Mouse (Mus musculus) heart, postnatal 0 days (tissue): ENCODE results near the gene Fam53a. TPM values are rescaled to one million over a fixed set of nuclear protein-coding genes. Genes with fewer than 3 reads are reported as not detected.

Experiments used
- ATAC-seq: fragments of 200-750 bp; cut with Nextera tagmentation; 2 replicates; pipeline ENCODE4 v1.8.0; 2017; ENCODE audit warnings: low read depth, moderate number of reproducible peaks, moderate library complexity; ENCODE audit not compliant: insufficient read depth
- DNase-seq: peaks from one replicate; pipeline ENCODE4 v3.0.0-alpha.2; 2016; ENCODE audit warnings: low spot score
- H3K27ac ChIP-seq: fragments of 300-500 bp; sonication (generic); 2 replicates; pipeline ENCODE4 v1.5.1; 2014; ENCODE audit warnings: low read depth, mild to moderate bottlenecking
- H3K27me3 ChIP-seq: fragments of 300-500 bp; sonication (generic); 2 replicates; pipeline ENCODE4 v1.6.1; 2014; ENCODE audit warnings: low read length, mixed read lengths; ENCODE audit not compliant: control insufficient read depth, insufficient read depth
- H3K36me3 ChIP-seq: fragments of 300-500 bp; sonication (generic); replicated peaks from 2 replicates; pipeline ENCODE4 v1.6.1; 2014; ENCODE audit warnings: low read length, mixed read lengths; ENCODE audit not compliant: control insufficient read depth, insufficient read depth
- H3K4me1 ChIP-seq: fragments of 300-500 bp; sonication (generic); 2 replicates; pipeline ENCODE4 v1.6.1; 2014; ENCODE audit warnings: antibody characterized with exemption; ENCODE audit not compliant: control insufficient read depth, insufficient read depth
- H3K4me2 ChIP-seq: fragments of 300-500 bp; sonication (generic); 2 replicates; pipeline ENCODE4 v1.6.1; 2014; ENCODE audit warnings: low read depth, mild to moderate bottlenecking, low read length, moderate library complexity
- H3K4me3 ChIP-seq: fragments of 300-500 bp; sonication (generic); 2 replicates; pipeline ENCODE4 v1.5.1; 2014; ENCODE audit warnings: low read depth, low read length
- H3K9ac ChIP-seq: fragments of 300-500 bp; sonication (generic); replicated peaks from 2 replicates; pipeline ENCODE4 v1.6.1; 2014; ENCODE audit warnings: low read depth, low read length, mixed read lengths
- H3K9me3 ChIP-seq: fragments of 300-500 bp; sonication (generic); replicated peaks from 2 replicates; pipeline ENCODE4 v1.6.1; 2016; ENCODE audit warnings: low read length; ENCODE audit not compliant: control insufficient read depth
- CTCF ChIP-seq: IDR thresholded peaks from 2 replicates; pipeline ENCODE4 v1.5.1; 2016; ENCODE audit warnings: antibody characterized with exemption, control low read depth, low read depth
- EP300 ChIP-seq: IDR thresholded peaks from 2 replicates; pipeline ENCODE4 v1.6.1; 2016; ENCODE audit warnings: antibody characterized with exemption, low read depth
- WGBS: fragments of 180-500 bp; shearing (Covaris S2); extraction: QIAGEN DNeasy Blood & Tissue Kit; methylation state at CpG from one replicate; pipeline ENCODE4 v1.1.7; 2014; 5-methylcytosine and 5-hydroxymethylcytosine counted together
- polyA plus RNA-seq: library from polyadenylated mRNA; unstranded; fragments of >200 nt; fragmentation: Nextera tagmentation; extraction: Ambion mirVana; gene quantifications from 2 replicates; pipeline ENCODE4 v1.2.1, GENCODE M21; 2015
- total RNA-seq: library from RNA; depleted of rRNA; stranded (reverse); fragments of >200 nt; gene quantifications from 2 replicates; pipeline ENCODE4 v1.2.3, GENCODE M21; 2014; ENCODE audit warnings: low replicate concordance

The Fam53a gene
- total and polyA plus RNA-seq, 2 experiments from 2014 or later, result 55.2 to 149 TPM

- Histone ChIP-seq H3K4me1 (no peaks in the 10 kb centered on the region), H3K27ac (no peak overlapping the region), H3K27me3 (no peaks in the 10 kb centered on the region), H3K36me3 (peaks cover 6% of the 10 kb centered on the region), H3K9me3 (no peaks in the 10 kb centered on the region), H3K4me2 (no peak overlapping the region), H3K4me3 (no peak overlapping the region), H3K9ac (no peak overlapping the region)
- DNase-seq, result no peak
- no peak for TF ChIP-seq EP300
- peak; percentile 18; the same call in 1 of the 2 replicates for TF ChIP-seq CTCF
- 32% methylated on average over 2 of the region's 2 CpGs for WGBS
- ATAC-seq, result no peak
These were observed 35.8 kb downstream of the Fam53a start for GRCm38 (mm10) chr5:33593620-33594019.

GRCm38 (mm10) chr5:33589221-33589888 lies 40.1 kb downstream of the Fam53a start:
- TF ChIP-seq CTCF (peak; percentile 97), EP300 (no peak)
- 64% methylated on average over 5 of the region's 5 CpGs for WGBS
- Histone ChIP-seq H3K36me3 (no peaks in the 10 kb centered on the region), H3K4me2 (no peak overlapping the region), H3K27ac (no peak overlapping the region), H3K4me3 (no peak overlapping the region), H3K9ac (no peak overlapping the region), H3K27me3 (no peaks in the 10 kb centered on the region), H3K9me3 (no peaks in the 10 kb centered on the region), H3K4me1 (no peaks in the 10 kb centered on the region)
- ATAC-seq (peak; percentile 51; the same call in 1 of the 2 replicates), DNase-seq (peak; percentile 45)

- H3K27ac ChIP-seq, result no peak overlapping the region
- H3K4me2 ChIP-seq, result no peak overlapping the region
- no peaks in the 10 kb centered on the region for H3K27me3 ChIP-seq
- H3K36me3 ChIP-seq, result no peaks in the 10 kb centered on the region
- no peaks in the 10 kb centered on the region for H3K9me3 ChIP-seq
- DNase-seq (no peak), ATAC-seq (no peak)
- no peak overlapping the region for H3K4me3 ChIP-seq
- no peak for TF ChIP-seq CTCF
- no peak for TF ChIP-seq EP300
- 69% methylated on average over 3 of the region's 3 CpGs for WGBS
- H3K4me1 ChIP-seq, result no peaks in the 10 kb centered on the region
- no peak overlapping the region for H3K9ac ChIP-seq
These were observed 41.4 kb downstream of the Fam53a start for GRCm38 (mm10) chr5:33588066-33588465.

- no peak overlapping the region for H3K4me3 ChIP-seq
- no peaks in the 10 kb centered on the region for H3K4me1 ChIP-seq
- no peak overlapping the region for H3K4me2 ChIP-seq
- TF ChIP-seq CTCF (no peak), EP300 (no peak)
- 69% methylated on average over 18 of the region's 18 CpGs for WGBS
- no peak overlapping the region for H3K27ac ChIP-seq
- ATAC-seq (no peak), DNase-seq (no peak)
- H3K27me3 ChIP-seq, result no peaks in the 10 kb centered on the region
- no peak overlapping the region for H3K9ac ChIP-seq
- no peaks in the 10 kb centered on the region for H3K36me3 ChIP-seq
- H3K9me3 ChIP-seq, result no peaks in the 10 kb centered on the region
These were observed 41.9 kb downstream of the Fam53a start for GRCm38 (mm10) chr5:33587498-33588058.

DNA sequence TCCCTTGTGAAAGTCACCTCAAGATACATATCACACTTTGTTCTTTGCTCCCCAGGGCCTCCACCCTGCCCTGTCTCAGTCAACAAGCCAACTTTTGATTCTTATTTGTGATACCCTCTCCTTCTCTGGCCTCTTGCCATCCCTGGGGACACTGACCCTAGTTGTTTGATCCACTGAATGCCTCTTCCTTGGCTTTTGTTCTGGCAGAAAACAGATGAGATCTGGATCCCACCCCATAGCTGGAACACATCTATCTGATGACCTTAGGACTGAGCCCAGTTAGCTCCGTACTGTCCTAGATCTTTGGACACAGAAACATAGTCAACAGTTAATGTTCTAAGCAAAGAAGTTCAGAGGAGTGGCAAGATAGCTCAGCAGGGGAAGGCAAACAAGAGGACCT lies 49.1 kb downstream of the Fam53a start:
- 79% methylated on average over 1 of the region's 1 CpGs for WGBS
- no peak for TF ChIP-seq CTCF
- TF ChIP-seq EP300, result no peak
- H3K9ac ChIP-seq, result no peak overlapping the region
- H3K4me1 ChIP-seq, result 0 out of 2 replicates have a peak, but pooled peaks cover 6% of the 10 kb centered on the region
- no peak for ATAC-seq
- H3K4me2 ChIP-seq, result no peak overlapping the region
- H3K27me3 ChIP-seq, result no peaks in the 10 kb centered on the region
- H3K27ac ChIP-seq, result no peak overlapping the region
- DNase-seq, result no peak
- H3K9me3 ChIP-seq, result no peaks in the 10 kb centered on the region
- H3K4me3 ChIP-seq, result no peak overlapping the region
- no peaks in the 10 kb centered on the region for H3K36me3 ChIP-seq
